Mouse (Mus musculus): ENCODE measurements around the gene Prr12. TPM values are rescaled to one million over a fixed set of nuclear protein-coding genes. Genes with fewer than 3 reads are reported as not detected.

The Prr12 gene
- total RNA-seq, 2 experiments from 2014 or later: 14.1 to 16.1 TPM

DNA sequence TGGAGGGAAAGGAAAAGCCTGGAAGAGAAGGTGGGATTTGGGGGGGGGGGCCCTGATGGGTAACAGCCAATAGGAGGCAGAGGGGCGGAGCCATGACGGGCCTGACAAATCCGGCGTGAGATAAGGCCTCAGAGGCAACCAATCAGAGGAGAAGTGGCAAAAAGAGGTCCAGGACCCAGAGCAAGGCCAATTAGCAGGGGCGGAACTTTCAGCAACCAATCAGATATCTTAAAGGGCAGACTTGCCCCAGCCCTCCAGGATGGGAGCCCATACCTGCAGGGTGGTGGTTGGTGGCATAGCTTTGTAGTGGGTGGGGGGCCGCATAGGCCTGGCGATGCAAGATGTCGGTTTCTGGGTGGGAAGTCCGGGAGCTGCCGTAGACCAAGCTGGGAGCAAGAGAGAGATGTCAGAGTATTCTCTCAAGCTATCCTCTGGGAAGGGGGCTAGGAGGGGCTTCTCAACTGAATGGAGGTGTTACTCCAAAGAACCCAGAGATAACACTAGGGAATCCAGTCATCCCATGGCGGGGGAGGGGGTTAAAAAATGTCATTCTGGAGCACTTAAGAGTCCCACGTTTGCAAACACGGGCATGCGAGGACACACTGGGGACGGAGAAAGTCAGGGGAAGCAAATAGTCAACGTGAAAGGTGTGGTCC, 1.6 kb downstream of the Prr12 start:
- DNase-seq: peak; percentile 83

DNA sequence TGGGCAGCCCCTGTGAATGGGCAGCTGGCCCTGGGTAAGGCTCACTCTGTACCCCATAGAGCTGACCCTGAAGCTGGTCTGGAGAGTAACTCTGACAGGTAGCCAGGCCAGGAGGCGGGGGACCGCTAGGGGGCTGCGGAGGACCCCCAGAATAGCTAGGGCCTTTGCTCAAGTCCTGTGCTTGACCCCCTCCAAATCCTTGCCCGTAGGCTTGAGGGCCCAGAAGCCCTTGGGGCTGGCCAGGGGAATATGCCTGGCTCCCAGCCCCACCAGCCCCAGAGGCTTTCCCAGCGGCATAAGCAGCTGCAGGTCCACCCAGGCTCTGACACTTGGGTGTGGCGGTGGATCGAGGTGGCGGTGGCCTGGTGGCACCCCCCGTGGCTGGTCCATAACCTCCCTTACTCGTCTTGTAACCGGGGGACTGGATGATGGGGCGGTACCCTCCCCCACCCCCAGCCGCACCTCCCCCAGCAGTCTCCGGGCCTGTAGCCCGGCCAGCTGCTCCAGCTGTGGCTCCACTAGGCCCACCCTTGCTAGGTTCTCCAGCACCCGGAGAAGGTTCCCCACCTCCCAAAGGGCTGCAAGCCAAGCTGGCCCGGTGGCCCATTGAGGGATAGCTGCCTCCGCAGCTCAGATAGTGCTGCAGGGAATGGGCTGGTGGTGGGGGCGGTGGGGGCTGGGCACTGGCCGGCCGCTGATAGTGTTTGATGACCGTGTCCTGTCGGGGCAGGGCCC, 3.6 kb downstream of the Prr12 start:
- peak; percentile 44 for DNase-seq

DNA sequence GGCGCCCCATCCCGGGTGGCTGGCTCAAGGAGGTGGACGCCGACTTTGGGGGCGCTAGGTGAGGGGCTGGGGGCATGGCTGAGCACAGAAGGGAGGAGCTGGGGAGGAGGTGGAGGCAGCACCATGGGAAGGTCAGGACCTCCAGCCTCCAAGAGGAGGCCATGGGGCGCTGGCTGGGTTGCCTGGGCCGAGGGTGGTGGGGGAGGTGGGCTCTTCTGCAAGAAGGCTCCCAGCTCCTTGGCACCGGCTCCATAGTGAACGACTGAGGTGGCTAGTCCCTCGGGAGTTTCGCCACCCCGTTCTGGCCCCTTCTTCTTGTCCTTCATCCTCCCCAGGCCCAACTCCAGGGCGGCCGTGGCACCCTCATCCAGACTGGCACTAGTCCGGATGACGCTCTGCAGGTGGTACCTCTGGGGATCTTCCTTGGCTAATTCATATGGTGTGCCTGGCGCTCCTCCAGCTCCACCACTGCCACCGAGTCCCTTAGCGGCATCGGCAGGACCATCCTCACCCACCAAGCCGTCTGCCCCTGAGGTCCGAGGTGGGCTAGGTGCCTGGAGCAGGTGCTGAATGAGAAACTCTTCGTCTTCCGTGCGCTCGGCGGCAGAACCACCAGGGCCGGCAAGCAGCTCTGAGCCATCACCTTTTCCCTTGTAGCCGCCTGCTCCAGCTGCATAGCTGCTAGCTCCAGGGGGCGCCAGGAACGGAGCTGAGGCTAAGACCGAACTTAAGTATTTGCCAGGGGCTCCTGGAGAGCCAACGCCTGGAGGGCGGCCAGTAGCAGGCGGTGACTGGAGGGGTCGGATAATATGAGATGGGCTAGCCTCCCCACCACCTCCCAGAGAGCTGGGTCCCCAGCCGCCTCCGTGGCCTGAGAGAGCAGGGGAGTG, 4.4 kb downstream of the Prr12 start:
- DNase-seq: no peak

DNA sequence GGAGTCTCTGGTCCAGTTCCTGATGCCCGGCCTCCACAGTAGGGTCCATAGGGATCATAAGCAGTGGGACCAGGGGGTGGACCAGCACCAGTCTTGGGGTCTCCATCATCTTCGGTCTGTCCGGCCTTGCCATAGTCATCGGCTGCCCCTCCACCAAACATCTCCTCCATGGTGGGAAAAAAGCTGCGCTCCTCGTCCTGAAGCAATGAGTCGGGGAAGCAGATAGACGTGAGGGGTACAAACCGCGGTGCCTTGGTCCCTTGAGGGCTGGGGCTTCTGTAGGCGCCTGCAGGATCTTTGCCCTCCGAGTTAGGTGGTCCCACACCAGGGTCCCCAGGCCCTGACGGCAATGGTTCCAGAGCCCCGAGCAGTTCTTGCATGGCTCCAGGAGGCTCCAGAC, 5.2 kb downstream of the Prr12 start:
- no peak for DNase-seq

DNA sequence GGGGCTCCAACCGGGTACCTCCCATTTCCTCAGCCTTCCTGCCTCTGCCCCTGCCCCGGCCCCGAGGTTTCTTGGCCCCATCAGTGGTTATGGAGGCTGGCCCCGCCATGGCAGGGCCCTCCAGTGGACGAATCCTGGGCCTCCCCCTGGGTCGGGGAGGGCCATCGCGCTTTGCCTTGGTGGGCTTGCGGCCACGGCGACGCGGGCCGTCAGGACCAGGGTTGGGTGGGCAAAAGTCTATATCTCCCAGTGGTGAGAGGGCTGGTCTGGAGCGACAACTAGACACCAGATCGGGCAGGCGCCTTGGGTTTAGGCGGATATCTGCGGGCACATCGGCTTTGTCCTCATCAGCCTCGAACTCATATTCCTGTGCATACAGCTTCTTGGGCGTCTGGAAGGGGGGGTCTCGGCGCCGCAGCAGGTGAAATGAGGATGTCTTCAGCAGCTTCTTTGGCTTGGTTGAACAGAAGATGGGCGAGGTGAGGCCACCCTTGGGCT, 5.8 kb downstream of the Prr12 start:
- DNase-seq: no peak

DNA sequence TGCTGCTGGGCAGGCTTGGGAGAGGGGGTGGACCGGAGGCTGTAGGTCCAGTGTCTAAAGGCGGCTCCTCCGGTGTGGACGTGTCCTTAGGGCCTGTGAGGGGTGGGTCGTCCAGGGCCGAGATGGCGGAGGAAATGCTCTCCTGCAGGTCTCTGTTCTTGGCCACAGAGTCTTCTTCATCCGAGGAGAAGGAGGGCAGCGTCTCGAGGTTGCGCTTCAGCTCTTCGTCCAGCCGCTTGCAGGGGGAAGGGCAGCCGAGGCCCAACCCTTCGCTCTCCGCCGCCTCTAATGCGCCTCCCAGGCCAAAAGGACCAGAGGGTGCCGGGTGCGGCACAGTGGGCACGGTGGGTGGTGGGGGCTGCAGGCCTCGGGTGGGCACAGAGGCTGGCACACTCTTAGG, 6.9 kb downstream of the Prr12 start:
- peak; percentile 7 for DNase-seq

DNA sequence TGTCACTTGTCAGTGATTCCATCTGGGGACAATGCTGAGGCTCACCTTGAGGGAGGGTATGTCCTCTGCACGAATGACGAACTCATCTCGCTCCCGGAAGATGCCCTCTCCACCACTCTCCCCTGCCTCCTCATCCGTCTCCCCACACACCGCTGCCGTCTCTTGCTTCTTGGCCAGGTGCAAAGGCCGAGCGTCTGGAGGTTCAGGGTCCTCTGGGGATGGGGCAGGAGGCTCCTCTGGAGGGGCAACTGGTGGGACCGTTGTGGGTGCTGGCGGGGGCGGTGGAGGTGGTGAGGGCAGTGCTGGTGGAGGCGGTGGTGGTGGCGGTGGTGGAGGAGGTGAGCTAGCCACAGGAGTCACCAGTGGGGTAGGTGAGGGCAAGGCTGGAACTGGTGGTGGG, 9.4 kb downstream of the Prr12 start:
- DNase-seq: no peak

DNA sequence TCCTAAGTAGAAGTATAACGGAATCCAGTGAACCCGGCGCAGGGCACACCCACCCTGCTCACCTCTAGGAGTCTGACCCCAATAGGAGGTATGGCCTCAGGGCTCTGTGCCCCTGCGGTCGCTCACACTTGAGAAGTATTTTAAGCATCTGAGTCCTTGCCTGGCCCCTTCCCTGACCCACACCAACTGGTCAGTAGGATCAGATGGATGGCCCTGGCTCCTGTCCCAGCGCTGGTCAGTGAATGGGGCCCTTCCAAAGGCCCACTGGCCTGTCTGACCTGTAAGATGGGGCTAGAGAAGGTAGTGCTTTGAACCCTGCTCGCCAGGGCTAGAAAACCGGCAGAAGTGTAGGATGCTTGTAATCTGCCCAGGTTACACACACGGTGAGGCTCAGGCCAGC, 11.8 kb downstream of the Prr12 start:
- peak; percentile 71 for DNase-seq

DNA sequence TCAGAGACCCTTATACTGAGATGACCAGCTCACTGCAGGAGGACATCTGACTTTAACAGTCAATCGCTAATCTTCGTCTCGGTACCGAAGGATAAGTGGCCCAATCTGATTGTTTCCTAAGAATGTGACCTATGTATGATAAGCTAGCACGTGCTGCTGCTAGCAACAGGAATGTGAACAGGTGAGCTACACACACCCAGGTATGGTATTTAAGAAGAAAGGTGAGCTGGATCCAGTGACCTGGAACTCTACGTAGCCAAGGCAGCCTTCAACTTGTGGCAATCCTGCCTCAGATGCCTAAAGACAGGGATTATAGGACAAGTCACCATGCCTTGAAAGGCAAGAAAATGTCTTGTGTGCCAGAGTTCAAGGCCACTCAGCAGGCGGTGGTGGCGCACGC, 14.3 kb downstream of the Prr12 start:
- DNase-seq: no peak

DNA sequence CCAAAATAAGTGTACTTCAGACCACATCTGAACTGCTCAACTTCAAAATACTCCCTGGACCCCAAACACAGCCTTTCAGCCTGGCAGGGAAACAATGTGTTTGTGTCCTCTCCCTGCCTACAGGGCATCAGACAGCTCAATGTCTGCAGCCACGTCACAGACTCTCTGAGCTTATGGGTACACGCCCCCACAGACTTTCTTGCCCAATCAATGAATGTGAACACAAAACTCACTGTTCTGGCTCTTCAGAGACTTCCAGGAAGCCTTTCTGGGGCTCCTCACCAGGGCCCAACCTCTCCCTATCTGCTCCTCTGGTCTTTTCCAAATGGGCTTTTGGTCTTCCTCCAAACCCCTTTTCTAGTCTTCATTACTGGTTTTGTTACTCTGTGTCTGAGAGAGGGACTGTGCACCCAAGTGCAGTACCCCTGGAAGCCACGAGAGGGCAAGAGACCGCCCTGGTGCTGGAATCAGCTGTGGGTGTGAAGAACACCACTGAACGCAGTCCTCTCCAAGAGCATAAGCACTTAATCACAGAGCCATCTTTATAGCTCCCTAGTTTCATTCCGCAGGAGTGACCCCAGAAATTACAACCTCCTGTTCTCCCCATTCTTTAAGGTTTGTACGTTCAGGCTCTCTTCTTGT, 14.8 kb downstream of the Prr12 start:
- DNase-seq: peak; percentile 38

DNA sequence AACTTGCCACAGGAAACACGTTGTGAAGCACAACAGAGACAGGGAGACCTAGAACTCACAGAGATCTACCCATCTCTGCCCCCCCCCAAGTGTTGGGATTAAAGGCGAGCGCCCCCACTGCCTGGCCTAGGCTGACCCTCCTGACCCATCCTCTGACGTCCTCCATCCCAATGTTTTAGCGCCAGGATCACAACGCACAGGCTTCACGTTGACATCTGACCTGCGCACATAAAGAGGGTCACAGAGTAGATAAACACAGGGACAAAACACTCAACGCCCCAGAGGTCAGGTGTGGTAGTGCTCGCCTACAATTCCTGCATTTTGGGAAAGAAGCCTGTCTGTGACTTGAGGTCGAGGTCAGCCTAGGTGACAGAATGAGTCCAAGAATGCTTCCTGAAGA, 16.0 kb downstream of the Prr12 start:
- DNase-seq: no peak

DNA sequence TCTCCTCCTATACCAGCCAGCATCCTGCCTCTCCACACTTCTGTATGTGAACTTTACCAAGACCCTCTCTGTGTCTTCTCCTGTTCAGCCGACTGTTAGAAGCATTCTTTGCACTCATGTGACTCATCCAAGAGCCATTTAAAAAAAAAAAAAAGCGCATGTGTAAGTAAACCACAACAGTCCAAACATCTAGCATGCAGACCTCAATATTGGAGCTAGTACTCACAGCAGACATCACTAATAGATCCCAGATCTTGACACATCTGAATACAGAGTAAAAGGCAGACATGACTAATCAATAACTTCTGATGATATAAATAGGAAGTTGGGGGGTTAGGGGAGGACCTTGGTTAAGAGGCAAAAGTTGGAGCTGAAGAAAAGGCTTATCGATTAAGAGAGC, 17.1 kb downstream of the Prr12 start:
- DNase-seq: no peak

DNA sequence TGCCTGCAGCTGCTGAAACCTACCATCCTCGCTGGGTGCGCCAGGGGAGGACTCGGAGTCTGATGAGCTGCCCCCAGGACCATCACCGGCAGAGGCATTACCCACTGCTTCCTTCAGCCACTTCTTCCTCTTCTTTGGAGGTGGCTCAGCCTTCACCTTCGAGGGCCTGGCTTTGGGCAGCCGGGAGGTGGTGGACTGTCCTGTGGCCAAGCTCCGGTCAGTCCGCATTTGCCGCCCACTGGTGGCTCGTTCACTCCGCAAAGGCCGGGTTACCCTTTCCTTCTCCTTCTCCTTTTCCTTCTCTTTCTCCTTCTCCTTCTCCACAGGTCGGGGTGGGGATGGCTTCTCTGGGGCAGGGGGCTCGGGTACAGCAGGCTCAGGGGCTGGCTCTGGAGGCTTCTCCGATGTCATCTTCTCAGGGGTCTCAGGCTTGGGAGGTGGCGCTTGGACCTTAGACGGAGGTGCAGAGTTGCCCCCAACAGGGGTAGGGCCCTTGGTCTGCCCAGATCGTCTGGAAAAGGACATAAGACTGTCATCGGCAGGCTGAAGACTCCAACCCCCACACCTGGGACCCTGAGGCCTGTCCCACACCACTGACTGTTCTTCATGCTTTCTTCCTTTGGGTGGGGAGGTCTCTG, 18.8 kb downstream of the Prr12 start:
- no peak for DNase-seq

DNA sequence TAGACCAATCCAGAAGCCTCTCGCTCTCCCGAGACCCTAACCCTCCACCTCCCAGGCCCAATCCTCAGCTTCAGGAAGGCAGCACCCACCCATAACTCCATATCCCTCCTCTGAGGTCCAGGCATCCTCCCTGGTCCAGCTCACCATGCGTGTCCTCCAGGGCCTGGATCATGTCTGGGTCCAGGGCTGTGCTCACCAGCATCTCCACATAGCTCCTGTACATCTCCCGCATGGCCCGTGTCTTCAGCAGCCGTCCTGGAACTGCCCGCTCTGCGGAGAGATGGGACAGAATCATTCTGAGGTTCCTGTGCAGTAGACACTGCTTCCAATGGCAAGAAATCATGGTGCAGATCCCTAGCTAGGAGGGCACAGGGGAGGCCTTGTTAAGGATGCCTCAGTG, 21.8 kb downstream of the Prr12 start:
- no peak for DNase-seq

DNA sequence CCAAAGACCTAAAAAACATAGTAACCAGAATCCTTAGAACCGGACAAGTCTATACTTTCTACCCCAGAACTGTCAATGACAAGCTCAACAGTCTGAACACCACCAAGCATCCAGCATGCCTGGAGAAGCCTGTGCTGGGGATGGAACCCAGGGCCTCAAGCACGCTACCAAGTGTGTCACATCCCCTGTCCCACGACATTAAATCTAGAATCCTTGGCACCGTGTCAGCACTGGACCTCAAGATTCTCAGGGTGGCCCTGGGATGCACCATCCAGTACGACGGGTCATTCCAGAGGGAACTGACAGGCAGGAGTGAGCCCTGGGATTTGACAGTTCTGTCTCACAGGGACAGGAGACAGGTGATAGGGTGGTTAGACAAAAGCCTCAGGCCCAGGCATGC, 22.7 kb downstream of the Prr12 start:
- no peak for DNase-seq

DNA sequence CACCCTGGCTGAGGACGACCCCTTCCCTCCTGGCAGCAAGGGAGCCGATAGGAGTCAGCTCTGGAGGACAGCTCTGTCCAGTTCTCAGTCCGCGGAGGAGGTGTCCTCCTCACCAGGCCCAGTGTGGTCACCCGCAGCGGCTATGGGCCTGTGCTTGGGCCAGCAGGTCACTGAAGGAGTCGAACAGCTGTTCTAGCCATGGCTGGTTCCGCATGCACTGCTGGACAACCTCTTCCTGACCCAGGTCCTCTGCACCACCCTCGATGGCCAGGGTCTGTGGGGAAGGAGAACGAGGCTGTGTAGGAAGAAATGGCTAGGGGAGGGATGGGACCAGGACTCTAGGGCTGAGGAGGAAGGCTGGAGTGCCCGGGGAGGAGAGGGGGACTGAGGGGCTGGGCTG, 24.3 kb downstream of the Prr12 start:
- peak; percentile 6 for DNase-seq

DNA sequence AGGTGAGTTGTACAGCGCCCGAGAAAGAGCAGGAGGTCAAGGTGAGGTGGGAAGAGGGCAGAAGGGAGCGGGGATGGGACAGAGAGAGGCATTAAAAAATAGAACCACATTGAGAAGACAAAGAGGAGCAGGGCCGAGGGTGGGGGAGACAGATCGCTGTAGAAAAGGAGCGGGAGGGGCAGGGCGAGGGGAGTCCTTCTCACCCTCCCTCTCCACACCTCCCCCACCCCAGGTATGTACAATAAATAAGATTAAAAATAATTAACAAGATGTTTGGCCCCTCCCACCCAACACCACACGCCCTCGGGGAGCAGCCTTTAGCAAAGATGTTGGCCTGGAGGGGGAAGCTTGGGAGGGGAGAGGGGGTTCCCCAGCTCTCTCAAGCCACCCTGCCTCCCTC, 24.9 kb downstream of the Prr12 start:
- DNase-seq: no peak

DNA sequence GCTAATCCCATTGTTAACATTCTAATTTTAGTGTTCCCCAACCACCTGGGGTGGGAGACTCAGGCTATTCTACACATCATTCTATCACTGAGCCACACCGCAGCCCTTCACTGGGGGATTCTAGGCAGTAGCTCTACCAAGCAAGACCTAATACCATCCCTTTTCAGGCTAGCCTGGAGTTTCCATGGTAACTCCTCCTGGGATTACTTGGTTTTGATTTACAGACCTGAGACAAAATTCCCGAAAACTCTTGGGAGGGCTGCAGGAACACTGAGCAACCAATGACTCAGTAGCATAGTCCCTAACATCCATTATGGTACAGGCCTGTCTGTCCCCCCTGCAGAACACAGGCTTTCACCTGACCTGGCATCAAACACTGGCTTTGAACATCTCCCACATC, 26.4 kb downstream of the Prr12 start:
- no peak for DNase-seq

DNA sequence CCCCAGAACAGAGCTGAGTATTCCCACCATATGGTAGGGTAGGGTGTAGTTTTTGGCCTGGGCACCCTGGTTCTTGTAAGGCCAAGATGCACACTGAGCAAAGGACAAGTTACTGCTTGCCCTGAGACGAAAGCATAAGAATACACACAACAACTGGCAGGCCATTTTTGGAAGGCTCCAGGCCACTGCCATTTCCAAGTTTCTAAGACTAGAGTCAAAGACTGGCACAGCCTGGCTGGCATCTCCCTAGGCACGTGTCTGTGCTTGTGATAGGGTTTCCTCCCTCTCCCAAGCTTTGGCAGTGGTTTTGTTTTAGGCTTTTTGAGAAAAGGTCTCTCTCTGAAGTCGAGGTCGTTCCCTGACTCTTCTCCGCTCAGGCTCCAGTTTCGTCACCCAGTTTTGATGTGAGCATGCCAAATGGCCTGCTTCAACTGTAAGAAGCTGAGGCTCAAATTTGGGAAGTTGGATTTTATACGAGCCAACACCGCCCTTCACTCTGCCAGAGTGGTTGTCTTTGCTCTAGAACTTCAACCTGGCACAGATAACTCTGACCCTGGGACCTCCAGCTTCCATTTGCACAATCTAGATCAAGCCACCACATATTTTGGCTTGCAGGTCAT, 27.0 kb downstream of the Prr12 start:
- peak; percentile 42 for DNase-seq

DNA sequence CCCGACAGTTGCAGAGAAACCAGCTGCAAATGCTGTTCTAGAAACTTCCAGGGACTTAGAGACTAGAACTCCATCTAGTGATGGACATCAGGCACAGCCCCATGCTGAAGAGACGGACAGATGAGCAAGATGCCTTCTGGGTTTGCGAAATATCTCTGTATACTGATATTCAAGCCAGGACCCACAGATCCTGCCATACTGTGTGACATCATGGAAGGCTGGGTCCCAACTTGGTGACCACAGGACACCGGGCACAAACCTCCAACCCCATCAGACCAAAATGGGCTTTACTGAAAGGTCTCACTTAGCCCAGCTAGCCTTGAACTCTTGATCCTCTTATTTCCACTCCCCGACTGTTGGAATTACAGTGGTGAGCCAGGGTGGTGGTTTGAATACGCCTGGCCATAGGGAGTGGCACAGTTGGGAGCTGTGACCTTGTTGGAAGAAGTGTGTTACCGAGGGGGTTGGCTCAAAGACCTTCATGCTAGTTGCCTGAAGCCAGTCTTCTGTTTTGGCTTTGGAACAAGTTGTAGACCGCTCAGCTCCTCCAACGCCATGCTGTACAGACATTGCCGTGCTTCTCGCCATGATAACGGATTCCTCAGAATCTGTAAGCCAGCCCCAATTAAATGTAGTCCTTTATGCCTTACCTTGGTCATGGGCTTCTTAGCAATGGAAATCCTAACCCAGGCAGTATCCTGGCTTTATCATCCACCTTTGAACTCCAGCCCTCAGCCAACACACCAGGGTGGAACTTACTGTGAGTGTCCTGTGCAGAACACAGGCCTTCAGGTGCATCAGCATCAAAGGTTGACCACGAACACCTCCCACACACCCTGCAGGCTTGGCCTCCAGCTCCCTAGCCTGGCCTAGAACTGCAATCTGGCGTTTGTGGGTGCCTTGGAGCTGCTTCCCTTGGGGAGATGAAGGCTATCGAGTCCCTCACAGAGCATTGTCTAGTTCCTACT, 28.1 kb downstream of the Prr12 start:
- no peak for DNase-seq

Measured in gastrocnemius, postnatal 25 days (tissue).